Mouse (Mus musculus) cerebellum, postnatal 4 days (tissue): ENCODE measurements around the gene Traf6.

Experiments used
- DNase-seq, 2 experiments: peaks; one replicate each; pipeline ENCODE4 v3.0.0; 2022; ENCODE audit warnings: low spot score in 2 of 2, mixed read lengths in 1 of 2

Traf6 gene

DNA sequence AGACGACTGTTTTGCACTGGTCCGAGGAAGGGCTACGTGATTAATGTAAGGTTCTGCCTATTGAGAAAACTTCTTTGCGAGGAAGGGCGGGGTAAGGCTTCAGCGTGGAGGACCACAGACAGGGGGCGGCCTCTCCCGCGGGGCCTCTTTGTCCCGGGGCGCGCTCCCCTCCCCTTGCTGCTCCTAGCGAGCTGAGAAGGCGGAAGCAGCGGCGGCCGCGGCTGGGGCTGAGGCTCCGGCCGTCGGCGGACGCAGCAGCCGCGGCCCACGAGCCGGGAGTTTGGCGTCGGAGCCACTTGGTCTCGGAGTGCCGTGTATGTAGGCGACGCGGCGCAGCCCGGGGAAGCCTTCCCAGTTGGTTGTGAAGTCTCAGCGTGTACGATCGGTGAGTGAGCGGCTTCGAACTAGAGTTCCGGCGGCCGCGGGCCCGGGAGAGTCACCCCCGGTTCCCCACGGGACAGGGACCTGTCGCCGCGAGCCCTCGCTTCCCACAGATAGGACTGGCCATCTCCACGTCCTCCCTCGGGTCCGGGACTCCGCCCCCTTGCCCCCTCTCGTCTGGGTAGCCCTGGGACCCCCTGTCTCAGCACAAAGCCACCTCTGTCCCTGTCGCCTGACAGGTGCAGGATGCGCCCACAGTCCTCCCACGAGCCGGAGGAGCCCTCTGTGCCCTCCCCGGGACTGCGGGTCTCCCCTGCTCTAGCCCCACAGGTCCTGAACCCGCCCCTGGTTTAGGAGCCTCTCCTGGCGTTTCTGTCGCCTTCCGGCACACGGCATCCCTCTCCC lies at the start of gene Traf6:
Gene Traf6 (plus strand): TSS at position 194 of the 786 bp plus-strand sequence.
- peak; percentile 77 to 79 for DNase-seq

DNA sequence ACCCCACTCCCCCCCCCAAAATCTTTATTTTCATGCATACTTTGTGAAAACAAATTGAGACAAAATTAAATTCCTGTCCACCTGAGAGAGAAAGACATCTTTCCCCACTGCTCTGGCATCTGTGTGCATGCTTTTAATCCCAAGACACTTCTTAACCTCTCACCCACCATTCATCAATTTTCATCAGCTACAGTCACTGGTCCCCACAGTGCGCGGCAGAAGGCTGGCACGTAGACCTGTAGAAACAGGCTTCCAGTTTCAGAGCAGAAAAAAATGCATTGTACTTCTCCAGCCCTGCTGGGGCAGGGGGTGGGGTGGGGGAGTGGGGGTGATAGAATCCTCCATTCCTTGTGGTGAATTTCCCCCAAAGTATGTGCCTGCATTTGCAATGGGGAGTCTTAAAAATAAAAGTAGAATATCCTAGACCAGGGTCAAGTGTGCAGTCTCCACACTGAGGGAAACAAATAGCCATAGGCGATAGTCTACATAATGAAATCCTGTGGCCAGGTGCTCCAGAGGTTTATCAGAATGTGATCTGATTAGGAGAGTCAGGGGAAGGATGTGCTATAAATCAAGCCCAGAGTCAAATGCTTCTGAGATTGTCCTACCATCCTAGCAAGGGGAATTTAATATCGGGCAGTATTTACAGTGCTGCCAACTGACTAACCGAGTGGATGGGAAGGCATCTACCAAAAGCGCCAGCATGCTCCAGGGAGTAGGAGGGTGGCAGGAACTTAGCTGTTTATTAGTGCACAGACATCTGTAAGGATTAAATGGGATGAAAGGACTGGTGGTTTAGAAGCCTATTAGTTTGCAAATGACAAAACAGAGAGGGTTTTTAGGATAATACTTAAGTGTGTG lies 39.0 kb upstream of the Traf6 start:
- no peak for DNase-seq

DNA sequence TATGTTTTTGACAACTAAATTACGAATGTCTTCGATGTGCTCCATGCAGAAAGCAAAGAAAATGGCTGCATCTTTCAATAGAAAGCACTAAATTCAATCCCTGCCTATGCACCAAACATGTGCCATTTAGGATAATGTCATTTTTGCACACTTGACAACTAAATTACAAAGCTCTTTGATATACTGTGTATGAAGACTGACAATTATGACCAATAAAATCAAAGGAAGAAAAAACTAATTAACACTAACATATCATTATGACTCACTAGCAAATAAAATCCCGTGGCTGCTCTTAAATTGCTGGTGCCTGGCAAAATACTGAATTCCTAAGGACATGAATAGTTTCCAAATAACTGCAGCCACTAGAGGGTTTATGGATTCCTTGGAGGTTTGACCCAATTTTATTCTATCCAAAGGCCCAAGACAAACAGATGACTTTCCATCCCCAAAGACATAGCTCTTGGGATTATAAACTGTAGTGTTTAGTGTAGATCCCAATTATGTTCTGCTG lies 38.3 kb upstream of the Traf6 start:
- no peak for DNase-seq

DNA sequence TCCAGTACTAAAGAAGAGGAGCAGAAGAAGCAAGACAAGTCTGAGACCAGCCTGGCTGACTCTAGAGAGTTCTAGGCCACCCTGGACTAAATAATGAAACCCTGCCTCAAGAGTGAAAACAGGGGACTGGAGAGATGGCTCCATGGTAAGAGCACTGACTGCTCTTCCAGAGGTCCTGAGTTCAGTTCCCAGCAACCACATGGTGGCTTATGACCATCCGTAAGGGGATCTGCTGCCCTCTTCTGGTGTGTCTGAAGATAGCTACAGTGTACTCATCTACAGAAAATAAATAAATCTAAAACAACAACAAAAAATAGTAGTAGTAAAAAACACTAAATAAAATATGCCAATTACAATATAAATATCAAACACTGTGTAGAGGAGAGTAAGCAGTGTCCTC lies 32.4 kb upstream of the Traf6 start:
- no peak for DNase-seq

GRCm38 (mm10) chr2:101648361-101648760 lies 29.9 kb upstream of the Traf6 start:
- no peak for DNase-seq

- DNase-seq: no peak
These were observed 29.0 kb upstream of the Traf6 start, which contains the start of the genes Rag1 and B230118H07Rik for GRCm38 (mm10) chr2:101649114-101649671. Gene Rag1 (minus strand): TSS chr2:101649501. Gene B230118H07Rik (minus strand): TSS chr2:101649532.

DNA sequence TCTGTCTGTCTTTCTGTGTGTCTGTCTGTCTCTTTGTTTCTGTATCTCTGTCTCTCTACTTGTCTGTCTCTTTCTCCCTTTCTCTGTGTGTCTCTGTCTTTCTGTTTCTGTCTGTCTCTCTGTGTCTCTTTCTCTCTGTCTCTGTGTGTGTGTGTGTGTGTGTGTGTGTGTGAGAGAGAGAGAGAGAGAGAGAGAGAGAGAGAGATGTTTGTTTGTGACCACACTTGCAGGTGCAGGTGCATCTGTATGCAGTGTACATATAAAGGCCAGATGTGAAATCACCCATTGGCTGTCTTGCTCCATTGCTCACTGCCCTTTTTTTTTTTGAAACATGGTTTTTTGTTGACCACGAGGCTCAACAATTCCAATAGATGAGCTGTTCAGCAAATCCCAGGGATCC lies 27.8 kb upstream of the Traf6 start:
- DNase-seq: no peak

GRCm38 (mm10) chr2:101652204-101652920 lies 25.9 kb upstream of the Traf6 start:
- DNase-seq: peak in 1 of 2 experiments; percentile 9

GRCm38 (mm10) chr2:101652921-101653597 lies 25.2 kb upstream of the Traf6 start:
- peak; percentile 65 to 84 for DNase-seq

- DNase-seq: no peak
These were observed 17.7 kb upstream of the Traf6 start for GRCm38 (mm10) chr2:101660536-101660935.

DNA sequence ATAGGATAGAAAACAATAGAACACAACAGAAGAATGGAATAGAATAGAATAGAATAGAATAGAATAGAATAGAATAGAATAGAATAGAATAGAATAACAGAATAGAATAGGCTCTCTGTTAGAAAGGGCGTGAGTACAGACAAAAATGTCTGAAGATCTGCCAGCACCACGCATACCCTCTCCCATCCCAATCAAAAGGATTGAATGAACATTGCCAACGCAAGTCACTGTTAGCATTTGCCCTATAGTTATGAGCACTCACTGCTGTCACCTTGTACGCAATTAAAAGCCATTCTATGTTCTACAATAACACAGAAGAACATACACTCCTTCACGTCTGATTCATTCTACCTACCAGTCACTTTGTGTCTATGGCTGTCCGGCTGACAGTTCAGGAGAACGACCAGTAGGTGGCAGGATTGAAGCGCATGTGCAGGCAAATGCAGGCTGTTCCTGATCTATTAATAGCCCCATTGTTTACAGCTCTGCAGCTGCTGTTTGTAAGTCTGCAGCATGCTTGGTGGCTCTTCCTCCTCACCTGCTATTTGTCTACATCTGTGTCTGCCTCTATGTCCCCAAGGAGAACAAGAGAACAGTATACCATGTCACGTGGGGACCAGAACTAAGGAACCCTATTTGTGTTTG lies 13.0 kb upstream of the Traf6 start:
- peak; percentile 53 to 83 for DNase-seq

- no peak for DNase-seq
These were observed 12.5 kb upstream of the Traf6 start for GRCm38 (mm10) chr2:101665703-101666092.

GRCm38 (mm10) chr2:101668751-101669150 lies 9.5 kb upstream of the Traf6 start:
- DNase-seq: no peak

DNA sequence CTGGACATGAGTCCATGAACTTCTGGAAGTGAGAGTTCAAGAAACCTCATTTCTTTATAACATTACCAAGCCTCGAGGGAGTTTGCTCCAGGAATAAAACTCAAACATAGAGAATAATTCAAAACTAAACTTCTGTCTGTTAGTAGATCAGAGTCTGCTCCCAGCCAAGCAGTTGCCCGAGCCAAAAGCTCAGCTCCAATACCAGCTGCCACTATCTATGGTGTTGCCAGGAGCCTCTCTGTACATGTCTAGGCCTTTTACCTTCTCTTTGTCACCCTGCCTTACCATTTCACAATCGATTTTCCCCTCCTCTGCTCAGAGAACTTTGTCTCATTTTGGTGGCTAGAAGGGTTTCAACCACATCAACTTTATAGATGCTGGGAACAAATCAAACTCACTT lies 4.7 kb upstream of the Traf6 start:
- DNase-seq: no peak

- no peak for DNase-seq
These were observed 1.0 kb downstream of the Traf6 start for GRCm38 (mm10) chr2:101679164-101679784.

- DNase-seq: peak in 1 of 2 experiments; percentile 68
These were observed 6.2 kb downstream of the Traf6 start for GRCm38 (mm10) chr2:101684421-101684820.

- no peak for DNase-seq
These were observed 9.8 kb downstream of the Traf6 start for GRCm38 (mm10) chr2:101688011-101688410.

GRCm38 (mm10) chr2:101690252-101690827 lies 12.1 kb downstream of the Traf6 start:
- DNase-seq: no peak

- DNase-seq: no peak
These were observed 14.8 kb downstream of the Traf6 start for GRCm38 (mm10) chr2:101693043-101693442.
